Mouse (Mus musculus): Measurements from ENCODE around the gene Gpr68.

Gene Gpr68

DNA sequence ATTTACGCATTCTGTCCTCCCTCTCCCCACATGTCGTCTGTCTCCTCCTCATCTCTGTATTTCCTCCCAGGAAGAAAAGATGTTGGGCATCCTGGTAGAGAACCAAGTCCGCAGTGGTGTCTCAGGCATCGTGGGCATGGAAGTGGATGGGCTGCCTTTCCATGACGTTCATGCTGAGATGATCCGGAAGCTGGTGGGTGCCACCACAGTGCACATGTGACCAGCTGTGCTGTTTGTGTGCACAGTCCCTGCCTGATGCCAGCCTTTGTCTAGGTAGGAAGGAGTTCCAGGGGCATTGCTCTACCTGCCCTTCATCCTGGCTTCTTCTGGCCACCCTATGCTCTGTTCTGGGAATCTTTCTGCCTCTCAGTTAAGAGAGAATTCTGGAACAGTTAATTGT, 36.8 kb downstream of the Gpr68 start:
- no peak for DNase-seq (ENCODE audit: low spot score)

GRCm38 (mm10) chr12:100868049-100868622, 39.9 kb downstream of the Gpr68 start:
- no peak for DNase-seq (ENCODE audit: low spot score)

- no peak for DNase-seq (ENCODE audit: low spot score)
These were observed 40.9 kb downstream of the Gpr68 start for GRCm38 (mm10) chr12:100867097-100867496.

DNA sequence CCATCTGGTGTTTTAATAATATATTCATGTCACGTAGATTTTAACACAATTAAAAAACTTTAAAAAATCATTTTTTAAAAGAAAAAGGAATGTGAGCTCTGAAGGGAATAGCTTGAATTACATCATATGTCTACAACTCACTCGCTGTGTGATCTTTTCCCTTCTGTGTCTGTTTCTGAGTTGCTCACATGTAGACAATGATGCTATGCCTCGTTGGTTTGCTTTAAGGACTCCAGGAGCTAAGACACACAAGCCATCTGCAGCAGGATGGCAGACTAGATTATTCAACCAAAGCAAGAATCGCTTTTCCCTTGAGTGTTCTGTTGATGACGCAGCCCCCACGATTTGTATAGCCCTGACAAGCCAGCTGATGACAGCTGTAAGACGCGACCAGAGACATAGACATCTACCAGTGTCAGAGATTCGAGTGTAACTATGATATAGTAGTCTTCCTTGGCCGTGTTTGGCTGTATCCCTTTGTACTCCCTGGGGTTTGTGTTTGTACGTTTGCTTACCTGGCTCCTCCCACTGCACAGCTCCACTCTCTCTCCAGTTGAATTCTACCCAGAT, 42.4 kb downstream of the Gpr68 start:
- no peak for DNase-seq (ENCODE audit: low spot score)

GRCm38 (mm10) chr12:100865072-100865471, 42.9 kb downstream of the Gpr68 start:
- no peak for DNase-seq (ENCODE audit: low spot score)

GRCm38 (mm10) chr12:100862856-100863446, 45.0 kb downstream of the Gpr68 start:
- DNase-seq (ENCODE audit: low spot score) = no peak

- no peak for DNase-seq (ENCODE audit: low spot score)
These were observed 45.7 kb downstream of the Gpr68 start for GRCm38 (mm10) chr12:100862272-100862671.

DNA sequence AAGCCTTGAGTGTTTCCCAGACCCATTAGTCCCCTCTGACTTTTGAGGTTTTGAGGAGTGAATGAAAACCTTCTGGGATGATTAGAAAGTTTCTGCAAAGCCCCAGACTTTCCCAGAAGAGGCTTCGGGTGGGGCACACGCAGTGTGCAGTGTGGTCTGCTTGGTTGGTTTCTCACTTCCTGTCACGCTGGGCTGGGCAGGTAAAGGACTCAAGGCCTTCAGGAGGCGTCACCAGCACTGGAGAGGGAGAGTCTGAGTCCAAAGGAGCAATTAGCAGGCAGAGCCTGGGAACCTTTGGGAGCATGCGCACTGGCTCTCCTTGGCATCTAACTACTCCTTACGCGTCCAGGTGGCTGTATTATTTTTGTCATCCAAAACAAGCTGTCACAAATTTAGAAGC, 50.2 kb downstream of the Gpr68 start:
- DNase-seq (ENCODE audit: low spot score) = no peak

GRCm38 (mm10) chr12:100856337-100856736, 51.7 kb downstream of the Gpr68 start:
- DNase-seq (ENCODE audit: low spot score) = no peak

DNA sequence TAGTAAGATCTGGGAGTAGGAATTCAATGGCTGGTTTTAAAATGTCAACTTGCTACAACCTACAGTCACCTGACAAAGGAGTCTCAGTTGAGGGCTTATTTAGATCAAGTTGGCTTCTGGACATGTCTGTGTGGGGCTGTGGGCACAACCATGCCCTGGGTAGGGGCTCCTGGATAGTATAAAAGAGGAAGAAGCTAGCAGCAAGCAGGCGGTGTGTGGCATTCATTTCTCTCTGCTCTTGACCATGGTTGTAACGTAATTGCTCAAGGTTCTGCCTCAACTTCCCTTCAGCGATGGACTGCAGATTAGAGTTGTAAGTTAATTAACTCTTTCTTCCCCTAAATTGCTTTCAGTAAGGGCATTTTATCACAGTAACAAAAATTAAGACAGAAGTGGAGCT, 55.6 kb downstream of the Gpr68 start:
- no peak for DNase-seq (ENCODE audit: low spot score)

DNA sequence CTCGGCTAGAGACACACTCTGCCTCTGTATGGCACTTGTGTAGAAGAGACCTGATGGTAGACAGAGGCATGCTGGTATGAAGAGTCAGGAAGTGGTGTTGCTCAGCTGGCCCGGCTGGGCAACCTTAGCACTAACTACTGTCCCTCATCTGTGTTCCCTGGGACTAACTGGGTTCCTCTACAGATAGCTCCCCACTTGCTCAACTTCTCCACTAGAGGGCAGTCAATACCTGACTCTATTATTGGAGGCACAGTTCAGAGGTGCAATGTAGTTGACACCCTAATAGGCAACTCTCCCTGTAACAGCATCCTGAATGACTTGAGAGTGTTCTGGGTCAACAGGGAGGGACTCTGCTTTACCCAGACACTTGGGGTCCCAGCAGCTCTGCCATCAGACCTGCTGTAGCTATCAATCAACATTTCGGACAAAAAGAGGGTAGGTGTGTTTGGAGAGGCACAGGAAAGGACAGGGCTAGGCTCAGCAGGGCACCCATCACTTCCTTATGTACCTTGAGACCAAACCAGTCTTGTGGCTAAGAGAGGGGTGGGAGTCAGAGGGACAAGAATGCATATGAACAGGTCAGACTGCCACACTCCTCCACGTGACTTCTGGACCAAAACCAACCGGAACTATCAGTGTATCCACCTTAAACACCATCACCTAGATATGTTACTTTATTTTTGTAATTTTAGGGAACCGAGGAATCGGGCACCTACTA, 58.4 kb downstream of the Gpr68 start:
- DNase-seq (ENCODE audit: low spot score) = no peak

GRCm38 (mm10) chr12:100847437-100848080, 60.4 kb downstream of the Gpr68 start:
- DNase-seq (ENCODE audit: low spot score) = no peak

DNA sequence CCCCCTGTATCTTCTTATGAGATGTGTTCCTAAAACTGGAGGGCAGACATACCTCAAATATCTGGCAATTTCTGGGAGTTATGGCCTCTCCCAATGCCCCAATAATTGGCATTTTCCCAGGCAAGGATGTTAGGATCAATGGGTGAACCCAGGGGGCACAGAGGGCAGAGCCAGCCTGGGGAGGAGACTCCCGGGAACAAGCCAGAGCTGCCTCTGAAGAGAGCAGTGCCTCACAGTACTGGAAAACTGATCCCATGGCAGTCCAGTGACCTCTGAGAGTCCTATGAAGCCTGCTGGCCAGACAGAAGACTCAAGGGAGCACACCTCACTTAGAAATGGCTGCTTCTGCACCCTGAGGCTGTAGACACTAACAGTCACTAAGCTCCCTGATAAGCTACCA, 61.4 kb downstream of the Gpr68 start:
- DNase-seq (ENCODE audit: low spot score) = no peak

- no peak for DNase-seq (ENCODE audit: low spot score)
These were observed 62.2 kb downstream of the Gpr68 start for GRCm38 (mm10) chr12:100845829-100846228.

DNA sequence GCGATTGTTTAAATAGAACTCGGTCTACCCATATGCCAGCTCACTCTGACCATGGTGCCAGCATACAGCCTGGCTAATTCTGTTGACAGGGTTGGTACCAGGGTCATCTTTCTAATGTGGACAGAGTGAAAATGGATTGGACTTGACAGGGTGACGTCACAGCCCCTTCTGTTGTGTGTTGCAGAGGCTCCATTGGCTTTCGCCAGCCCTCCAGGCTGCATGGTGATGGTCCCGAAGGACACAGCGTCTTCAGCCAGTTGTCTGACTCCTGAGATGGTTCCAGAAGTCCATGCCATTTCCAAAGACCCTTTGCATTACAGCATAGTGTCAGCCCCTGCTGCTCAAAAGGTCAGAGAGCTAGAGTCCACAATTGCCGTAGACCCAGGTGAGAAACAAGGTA, 63.5 kb downstream of the Gpr68 start:
- DNase-seq (ENCODE audit: low spot score) = no peak

DNA sequence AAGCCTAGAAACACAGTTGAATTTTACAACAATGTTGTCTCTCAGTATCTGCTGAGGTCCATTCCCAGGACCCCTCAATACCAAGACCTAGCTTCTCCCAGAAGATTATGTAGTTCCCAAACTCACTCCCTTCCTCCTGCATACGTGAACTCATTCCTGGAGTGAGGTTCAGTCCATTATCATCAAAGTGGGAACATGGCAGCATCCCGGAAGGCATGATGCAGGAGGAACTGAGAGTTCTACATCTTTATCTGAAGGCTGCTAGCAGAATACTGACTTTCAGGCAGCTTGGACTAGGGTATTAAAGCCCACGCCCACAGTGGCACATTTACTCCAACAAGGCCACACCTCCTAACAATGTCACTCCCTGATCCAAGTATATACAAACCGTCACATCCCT, 64.8 kb downstream of the Gpr68 start:
- DNase-seq (ENCODE audit: low spot score) = no peak

DNA sequence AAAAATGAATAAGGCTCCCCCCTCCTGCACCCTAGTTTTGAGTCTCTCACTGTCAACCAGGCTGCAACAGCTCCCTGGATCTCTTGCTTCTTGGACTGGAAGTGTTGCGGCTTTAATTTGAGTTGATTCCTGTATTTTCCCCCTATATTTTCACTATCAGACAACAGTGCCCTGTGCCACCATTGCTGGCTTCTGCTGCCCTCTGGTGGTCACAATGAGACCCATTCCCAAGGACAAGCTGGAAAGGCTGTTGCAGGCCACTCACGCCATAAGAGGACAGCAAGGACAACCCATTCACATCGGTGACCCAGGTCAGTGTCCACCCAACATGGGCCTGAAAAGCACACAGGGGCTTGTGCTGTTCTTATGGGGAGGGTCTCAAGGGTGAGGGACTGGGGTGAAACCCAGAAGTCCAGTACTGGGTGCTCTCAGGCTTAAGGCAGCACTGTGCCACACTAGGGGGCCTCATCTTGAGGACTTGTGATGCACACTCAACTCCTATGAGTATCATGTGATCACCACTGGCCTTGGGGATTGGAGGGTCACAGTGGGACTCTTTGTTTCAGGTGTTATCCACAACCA, 66.7 kb downstream of the Gpr68 start:
- peak; percentile 46 for DNase-seq (ENCODE audit: low spot score)

DNA sequence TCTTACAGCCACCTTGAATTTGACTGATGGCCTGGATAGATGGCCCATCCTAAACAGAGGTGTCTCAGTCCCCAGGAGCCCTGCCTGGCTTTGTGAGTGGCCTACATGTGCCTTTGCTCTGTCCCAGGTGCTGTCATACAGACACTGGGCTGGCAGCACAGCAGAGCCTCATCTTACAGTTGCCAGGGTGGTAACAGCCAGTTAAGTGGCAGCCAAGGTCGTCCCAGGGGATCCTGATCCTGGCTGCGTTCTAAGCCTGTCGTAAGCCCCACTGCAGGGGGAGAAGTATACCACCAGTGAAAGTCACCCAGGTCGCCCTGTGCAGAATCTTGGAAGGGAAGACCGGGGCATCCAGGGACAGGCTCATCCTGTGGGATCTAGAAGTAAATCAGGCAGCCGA, 68.1 kb downstream of the Gpr68 start:
- no peak for DNase-seq (ENCODE audit: low spot score)

DNA sequence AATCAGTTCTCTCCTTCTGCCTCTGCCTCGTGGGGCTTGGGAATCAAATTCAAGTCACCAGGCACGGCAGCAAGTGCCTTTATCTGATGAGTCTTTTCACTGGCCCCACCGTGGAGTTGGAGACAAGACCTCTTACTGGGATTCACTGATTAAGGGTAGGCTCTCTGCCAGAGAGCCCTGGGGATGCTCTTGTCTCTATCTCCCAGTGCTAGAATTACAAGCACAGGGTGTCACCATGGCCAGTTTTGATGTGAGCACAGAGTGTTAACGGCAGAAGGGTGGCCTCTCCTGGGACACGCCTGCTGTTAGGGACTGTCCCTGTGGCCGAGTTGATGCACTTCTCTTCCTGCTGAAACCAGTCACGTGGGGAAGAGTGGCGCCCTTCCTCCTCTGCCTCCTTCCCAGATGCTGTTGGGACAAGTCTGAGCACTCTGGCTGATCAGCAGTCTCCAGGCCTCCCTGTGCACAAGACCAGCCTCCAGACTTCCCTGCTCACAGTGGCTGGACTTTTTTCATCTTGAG, 68.9 kb downstream of the Gpr68 start:
- DNase-seq (ENCODE audit: low spot score) = no peak

DNA sequence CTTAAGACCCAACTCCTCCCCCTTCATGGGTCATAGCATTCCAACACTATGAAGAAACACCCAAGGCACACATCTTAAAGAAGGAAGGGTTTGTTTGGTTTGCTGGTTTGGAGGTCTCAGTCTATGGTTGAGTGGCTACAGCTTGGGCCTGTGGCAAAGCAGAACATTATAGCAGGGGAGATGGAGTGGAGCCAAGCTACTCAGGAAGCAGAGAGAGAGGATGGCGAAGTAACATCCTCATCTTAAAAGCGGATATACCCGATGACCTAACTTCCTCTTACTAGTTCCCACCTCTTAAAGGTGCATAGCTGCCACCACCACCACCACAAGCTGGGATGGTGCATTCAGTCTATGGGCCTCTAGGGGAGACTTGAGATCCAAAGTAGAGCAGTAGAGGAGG, 70.8 kb downstream of the Gpr68 start:
- DNase-seq (ENCODE audit: low spot score) = no peak

- DNase-seq (ENCODE audit: low spot score) = no peak
These were observed 76.2 kb downstream of the Gpr68 start for GRCm38 (mm10) chr12:100831629-100832325.

GRCm38 (mm10) chr12:100831021-100831420, 77.0 kb downstream of the Gpr68 start:
- DNase-seq (ENCODE audit: low spot score) = no peak

Data from ovary, adult 18-20 months (tissue).